Mouse (Mus musculus) spleen, postnatal 10 days (tissue): ENCODE data around the gene Bcl2a1b.
"Not testable (repeated sequence)": the region's sequence is repeated elsewhere in the genome, so short reads cannot be mapped to it uniquely, and the experiment has no call there.

Experiments used
- DNase-seq, 2 experiments: peaks; one replicate each; pipeline ENCODE4 v3.0.0; 2021 to 2022; ENCODE audit warnings: low spot score in 2 of 2

Gene Bcl2a1b

DNA sequence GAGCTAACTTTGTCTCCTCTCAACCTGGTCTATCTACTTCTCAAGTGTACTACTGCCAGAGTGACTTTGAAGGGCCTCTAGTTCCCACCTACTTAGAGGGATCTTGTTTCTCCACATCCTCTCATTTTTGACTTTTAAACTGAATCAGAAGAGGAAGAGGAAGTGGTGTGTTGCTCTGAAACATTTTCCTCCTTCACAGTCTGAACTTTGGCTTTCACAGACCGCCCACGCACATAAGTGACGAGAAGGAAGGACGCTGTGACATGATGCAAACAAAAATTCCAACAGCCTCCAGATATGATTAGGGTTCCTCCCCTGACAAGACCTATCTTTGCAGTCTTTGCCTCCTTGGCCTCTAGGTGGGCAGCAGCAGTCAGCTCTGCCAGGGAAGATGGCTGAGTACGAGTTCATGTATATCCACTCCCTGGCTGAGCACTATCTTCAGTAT lies at the start of gene Bcl2a1b, which contains the start of gene Gm29094:
TSS of gene Bcl2a1b (plus strand) at position 241 of the 448 bp plus-strand sequence.
TSS of gene Gm29094 (plus strand) at position 411 of the 448 bp plus-strand sequence.
- DNase-seq = peak in 1 of 2 experiments; percentile 50

DNA sequence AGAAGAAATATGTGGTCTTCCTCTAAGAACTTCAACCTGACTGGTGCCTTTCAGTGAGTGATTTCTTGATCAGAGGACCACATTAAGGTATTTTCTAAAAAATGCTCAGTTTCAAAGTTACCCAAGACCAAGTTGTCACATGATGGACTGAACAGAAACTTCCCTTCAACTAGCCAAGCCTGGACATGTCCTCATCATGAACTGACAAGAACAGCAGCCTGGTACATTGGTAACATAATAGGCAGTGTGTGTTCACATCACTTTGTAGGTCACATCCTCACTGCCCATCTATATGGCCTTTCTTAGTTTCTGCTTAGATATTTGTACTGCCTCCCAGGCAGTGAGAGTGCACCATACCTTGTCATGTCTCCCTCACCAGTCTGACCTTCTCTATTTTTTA lies 26.5 kb upstream of the Bcl2a1b start:
- DNase-seq = not testable (repeated sequence)

DNA sequence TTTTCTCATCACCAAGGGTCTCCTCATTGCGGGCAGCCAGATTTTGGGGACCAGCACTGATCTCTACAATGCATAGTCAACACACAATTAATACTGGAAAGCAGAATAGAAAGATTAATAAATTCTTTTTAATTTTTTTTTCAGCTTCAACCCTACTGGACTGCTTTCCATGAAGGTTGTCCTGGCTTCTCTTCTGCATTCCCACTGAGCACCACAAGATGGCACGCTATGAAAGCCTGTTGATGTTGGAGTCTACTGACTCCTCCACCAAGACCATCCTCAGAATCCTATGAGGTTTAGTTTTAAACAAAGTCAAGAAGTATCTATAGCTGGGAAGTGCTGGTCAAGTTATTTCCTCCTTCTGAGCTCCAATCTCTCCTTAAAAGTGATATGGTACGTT lies 20.2 kb upstream of the Bcl2a1b start:
- DNase-seq = peak; percentile 54 to 81

DNA sequence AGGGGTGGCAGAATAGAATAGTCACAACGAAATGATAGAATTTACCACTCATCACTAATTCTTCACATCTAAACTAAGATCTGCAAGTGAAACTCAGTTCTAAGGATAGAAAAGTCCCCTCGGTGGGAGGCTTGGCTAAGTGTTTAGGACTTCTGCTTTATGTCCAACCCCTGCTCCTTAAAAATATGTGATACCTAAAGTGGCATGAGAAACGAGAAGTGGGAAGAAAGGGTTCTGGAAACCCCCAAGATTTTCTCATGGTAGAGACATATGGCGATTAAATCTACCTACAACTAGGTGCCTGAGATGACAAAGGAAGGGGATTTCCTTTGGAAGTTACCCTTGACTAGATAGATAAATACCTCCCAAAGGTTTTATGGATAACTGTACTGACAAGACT lies 19.5 kb upstream of the Bcl2a1b start:
- DNase-seq = not testable (repeated sequence)

DNA sequence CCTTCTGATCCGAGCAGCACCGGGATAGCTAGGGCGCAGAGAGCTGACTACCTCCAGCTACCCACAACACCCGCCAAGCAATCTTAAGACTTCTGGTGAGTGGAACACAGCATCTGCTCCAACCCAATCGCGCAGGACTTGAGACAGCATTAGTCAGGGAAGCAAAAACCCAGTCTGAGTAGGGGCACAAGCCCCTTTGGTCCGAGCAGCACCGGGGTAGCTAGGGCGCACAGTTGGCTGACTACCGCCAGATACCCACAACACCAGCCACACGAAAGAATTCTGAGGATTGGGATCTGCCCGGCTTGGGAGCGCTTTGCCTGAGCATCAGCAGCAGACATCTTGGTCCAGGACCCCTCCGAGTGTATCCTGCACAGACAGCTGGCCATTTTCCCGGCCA lies 12.0 kb upstream of the Bcl2a1b start:
- not testable (repeated sequence) for DNase-seq

DNA sequence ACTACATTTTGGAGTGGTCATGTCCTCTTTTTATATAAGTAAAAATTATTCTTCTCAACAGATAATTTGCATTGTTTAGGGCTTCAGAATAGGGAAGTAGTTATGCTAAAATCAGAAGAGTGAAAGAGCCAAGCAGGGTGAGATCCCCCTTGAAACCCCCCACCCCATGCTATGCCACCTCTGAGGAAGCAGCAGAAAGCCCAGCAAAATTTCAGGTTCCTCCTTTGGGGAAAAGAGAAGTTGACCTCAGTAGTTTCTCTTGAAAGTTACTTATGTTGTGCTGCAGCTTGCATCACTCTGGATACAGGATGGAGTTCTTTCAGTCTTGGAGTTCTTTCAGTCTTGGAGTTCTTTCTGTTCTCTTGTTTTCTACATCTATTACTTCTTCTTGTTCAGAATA lies 3.5 kb upstream of the Bcl2a1b start:
- DNase-seq = not testable (repeated sequence)

DNA sequence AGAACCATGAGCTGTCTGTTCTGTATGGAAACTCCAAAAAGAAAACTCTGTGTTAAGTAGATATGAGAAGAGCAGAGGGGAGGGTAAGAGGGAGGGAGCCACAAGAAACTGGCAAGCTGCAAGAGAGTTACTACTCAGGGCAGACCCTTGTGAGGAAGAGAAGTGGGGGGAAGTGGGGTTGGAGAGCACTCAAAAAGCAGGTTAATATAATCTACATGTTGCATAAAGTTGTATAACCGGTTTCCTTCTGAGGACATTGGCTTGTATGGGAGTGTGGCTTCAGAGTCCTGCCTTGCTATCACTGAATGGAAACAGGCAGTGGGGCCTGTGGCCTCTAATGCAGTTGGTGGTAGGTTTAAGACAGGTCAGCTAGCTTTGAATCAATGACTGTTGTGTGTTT lies 1.5 kb upstream of the Bcl2a1b start:
- DNase-seq = not testable (repeated sequence)

DNA sequence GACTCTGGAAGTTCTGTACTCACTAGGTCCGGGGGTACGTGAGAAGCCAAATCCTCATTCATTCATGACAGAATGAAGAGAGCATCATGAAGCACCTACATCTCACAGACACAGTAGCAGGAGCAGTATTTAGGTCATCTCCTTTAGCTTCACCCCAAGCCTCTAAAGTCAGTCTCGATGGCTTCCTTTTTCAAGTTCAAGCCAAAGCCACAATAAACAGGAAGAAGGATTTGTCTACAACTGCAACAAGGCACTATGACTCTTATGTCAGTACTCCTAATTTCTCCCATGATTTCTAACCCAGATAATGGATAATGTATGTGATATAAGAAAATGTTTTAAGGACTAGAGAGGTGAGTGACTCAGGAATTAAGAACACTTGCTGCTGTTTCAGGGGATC lies 660 bp upstream of the Bcl2a1b start:
- not testable (repeated sequence) for DNase-seq

DNA sequence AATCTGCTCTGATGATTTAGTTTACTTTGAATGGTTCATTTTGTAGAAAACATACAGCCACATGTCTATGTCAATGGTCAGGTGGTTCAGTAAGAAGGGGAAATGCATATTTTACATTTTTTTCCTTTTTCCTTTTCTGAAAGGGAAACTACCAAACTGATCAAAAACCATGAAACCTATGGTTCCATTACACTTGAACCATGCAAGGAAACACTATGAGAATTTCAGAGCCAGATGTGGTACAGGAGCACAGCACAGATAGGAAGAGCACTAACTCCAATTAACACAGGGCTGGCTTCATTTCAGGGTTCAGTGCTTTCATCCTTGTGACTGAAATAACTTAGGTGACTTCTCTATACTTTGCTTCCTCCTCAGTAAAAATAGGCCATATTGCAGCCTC lies 3.2 kb downstream of the Bcl2a1b start:
- DNase-seq = not testable (repeated sequence)

DNA sequence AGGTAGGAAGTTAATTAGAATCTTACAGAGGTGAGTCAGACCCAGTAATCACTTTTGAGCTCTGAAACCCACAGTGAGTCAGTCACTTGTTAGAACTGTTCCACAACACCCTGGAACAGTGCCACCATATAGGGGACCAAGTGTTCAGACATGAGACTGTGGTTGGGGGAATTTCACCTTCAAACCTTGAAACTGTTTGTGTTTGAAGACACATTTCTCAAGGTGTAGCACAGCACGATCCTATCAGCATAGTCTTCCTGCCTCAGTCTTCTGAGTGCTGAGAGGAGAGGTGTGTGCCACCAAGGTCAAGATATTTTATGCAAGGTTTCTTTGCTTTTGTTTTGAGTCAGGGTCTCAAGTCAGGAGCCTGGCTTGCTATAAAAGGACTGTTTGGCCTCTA lies 9.9 kb downstream of the Bcl2a1b start:
- not testable (repeated sequence) for DNase-seq

DNA sequence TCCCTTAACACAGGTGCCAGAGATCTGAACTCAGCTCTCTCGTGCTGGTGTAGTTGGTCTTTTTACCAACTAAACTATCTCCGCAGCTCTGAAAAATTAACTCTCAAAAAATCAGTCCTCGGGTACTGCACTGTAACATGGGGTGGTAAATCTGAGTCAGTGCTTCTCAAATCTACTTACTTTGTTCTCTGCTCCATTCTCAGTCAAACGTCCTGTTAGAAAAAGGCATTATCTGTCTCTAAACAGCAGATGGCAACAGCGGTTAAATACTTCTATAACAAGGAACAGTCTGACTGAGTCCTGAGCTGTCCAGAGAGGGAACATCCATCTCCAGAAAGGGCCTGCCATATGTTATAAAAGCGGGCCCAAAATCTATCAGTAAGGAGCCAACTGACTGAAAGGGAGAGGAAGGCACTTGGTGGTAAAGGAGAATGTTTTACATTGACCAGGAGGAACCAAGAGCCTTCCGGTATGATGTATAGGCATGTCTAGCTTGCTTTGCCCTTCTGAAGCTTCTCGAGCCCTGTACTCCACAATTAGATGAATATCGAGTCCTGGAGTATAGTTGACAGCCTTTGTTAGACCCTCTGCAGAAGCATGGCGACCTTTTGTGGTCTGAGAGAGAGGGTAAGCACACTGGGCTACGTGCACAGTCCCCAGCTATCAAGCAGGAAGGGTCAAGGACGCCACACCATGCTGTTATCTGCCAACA lies 11.5 kb downstream of the Bcl2a1b start, which contains the start of gene Mthfs:
TSS of gene Mthfs (plus strand) at position 324 of the 712 bp plus-strand sequence.
- not testable (repeated sequence) for DNase-seq

DNA sequence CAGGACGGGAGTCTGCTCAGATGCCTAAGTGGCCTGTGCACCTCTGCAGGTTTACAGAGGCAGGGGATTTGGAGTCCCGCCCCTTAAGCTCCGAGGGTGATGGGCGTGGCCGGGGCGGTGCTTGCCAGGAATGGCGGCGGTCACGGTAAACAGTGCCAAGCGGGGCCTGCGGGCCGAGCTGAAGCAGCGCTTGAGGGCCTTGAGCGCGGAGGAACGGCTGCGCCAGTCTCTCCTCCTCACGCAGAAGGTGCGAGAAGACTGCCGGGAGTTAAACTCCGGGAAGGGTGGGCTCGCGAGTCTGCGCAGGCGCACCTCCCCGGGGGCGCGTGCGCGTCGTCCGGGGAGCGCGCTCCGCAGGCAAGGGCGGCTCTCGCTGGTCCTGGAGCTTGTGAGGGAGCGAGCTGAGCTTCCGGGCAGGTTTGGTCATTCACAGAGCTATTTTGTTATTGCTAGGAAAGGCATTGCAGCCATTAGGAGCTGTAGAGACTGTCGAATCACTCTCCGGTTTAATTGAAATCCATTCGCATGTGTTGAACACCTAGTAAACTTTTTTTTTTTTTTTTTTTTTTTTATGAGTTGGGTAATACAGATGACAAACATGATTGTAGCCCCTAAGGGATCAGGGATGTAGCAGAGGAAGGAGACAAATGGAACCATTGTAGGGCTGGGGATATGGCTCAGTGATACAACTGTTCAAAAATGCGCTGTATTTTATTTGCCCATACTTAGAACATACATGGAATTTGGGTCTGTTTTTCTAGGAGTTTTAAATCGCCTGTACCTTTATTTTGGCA lies 12.3 kb downstream of the Bcl2a1b start:
- DNase-seq = peak; percentile 69 to 92

DNA sequence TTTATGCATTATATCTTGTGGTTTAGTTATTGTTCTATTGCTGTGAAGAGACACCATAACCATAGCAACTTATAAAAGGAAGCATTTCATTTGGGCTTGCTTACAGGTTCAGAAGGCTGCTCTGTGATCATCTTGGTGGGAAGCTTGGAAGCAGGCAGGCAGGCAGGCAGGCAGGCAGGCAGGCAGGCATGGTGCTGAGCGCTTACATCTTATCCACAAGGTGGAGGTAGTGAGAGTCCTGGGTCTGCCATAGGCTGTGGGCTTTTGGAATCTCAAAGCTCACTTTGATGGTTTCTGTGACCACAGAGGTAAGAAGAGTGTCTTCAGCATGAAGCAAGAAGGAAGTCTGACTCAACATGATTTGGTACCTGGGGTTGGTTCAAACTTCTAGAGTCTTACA lies 13.4 kb downstream of the Bcl2a1b start:
- peak in 1 of 2 experiments; percentile 56 for DNase-seq

DNA sequence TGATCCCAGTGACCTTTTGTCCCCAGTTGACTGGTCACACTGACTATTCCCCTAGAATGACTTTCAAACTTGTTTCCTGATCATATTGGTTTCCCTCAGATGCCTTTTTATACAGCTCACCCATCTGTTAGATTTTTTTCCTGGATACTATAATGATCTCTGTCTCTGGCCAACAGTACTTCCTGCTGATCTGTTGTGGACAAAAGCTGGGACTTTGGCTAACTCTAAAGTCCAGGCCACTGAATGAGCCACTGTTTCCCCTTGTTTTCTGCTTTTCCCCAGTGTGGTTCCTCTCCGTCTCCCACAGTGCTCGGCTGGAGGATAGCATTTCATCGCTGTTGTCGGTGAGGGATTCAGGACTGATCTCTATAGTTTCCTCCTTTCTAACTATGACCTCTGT lies 19.2 kb downstream of the Bcl2a1b start:
- DNase-seq = not testable (repeated sequence)

DNA sequence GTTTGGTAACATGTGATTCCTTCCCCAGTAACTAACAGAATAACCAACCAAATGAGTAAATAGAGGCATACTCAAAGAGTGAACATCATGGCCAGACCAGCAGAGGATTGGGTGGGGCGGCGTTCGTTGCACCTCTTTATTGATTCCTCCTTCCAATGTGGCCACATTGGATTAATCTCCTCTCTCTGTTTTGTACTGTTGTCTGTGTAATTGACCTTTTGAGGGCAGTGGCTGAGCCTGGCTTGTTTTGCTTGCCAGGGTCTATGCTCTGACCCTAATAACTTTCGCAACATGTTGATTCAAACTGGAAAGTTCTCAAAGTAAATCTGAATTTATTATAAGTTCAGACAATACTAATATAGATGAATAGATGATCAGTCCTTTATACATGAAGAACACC lies 20.7 kb downstream of the Bcl2a1b start:
- DNase-seq = not testable (repeated sequence)

DNA sequence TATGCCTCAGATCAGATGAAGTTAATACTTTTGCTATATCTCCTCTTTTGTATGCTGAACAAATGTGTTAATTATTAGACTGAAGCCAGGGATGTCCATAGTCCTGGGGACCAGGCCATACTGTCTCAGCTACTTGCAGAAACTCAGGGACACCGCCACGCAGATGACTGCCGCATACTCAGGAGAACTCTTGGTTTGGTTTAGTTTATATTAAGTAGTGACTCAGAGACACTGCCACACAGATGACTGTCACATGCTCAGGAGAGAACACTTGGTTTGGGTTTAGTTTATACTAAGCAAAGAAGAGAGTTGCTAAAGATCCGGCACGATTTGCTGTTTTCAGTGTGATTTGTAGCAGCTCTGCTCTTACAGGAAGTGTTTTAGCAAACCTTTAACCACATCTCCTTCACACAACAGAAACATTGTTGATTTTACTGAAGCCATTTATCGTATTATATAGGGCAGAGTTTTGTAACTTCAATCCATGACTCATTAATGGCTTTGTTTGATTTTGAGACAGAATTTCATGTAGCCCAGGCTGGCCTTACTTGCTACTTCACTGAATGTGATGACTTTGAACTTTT lies 21.8 kb downstream of the Bcl2a1b start:
- DNase-seq = not testable (repeated sequence)

DNA sequence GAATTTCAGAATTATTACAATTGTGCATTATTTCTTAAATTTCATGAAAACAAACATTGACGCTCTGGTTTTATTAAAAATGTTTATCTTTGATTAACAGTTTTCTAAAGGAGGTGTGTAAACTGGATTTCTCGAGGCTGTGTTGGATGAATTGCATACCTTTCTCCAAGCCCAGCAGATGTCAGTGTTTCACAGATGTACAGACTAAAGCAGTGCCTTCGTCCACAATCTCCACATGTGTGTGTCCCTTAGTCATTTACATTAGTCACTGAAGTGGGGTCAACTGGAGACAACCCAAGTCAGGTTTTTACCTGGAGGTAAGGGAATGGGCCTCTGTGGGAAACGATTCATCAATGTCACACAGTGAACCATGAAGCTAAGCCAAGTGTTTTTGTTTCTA lies 27.1 kb downstream of the Bcl2a1b start:
- DNase-seq = no peak

DNA sequence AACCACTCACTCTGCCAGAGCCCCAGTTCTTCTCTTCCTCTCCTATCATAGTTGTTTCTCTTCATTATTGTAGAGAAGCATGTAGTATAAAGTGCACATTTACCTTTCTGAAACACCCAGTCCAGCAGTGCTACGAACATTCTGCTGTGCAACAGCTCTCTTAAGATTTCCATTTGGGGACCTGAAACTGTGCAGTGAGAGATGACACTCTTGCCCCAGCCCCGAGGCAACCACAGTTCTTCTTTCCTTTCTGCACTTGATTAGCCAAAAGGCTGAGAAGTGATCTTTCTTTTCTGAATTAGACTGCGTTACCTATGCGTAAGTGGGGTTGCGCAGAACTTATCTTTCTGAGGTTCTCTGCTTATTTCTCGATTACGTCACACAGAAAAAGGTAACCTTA lies 29.1 kb downstream of the Bcl2a1b start:
- peak in 1 of 2 experiments; percentile 39 for DNase-seq

DNA sequence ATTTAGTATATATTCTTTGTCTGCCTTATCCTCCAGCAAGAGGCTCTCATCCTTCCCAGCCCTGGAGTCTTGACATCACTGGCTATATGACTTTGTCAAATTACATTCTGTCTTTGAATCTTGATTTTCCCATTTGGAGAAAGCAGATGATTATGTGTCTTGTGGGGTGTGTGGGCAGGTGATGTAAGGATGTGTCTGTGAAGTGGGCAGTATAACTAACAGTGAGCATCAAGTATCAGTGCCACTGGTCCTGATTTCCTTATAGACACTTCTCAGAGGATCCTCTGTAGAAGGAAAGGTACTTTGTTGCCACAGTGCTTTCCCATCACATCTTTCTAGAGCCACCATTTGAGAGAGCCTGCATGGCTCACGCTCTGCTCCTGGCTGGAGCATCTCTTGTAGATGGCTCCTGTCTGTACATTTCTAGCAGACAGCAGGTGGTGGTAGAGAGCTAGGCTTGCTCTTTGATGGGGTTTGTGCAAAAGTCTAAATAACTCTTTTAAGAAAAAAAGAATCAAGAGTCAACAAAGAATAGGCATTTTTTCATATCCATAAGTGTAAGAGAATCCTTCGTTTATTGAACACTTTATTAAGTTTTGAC lies 32.0 kb downstream of the Bcl2a1b start:
- peak in 1 of 2 experiments; percentile 45 for DNase-seq

DNA sequence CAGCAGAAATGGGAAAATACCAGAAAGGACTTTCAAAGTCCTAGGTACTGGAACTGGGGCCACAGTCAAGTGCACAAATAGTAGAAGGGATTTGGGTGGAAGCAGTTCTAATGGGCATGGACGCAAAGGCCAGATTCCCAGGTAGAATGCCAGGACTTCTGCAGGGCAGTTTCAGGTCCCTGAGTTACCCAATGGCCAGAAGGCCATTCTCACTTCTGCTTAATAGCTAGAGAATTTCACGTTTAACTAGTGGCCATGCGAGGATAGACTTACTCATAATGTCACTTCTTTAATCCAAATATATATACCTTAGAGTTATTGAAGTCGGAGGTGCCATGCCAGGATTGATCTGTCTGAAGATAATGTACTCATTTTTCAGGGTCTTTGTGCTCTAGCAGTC lies 38.1 kb downstream of the Bcl2a1b start:
- not testable (repeated sequence) for DNase-seq

DNA sequence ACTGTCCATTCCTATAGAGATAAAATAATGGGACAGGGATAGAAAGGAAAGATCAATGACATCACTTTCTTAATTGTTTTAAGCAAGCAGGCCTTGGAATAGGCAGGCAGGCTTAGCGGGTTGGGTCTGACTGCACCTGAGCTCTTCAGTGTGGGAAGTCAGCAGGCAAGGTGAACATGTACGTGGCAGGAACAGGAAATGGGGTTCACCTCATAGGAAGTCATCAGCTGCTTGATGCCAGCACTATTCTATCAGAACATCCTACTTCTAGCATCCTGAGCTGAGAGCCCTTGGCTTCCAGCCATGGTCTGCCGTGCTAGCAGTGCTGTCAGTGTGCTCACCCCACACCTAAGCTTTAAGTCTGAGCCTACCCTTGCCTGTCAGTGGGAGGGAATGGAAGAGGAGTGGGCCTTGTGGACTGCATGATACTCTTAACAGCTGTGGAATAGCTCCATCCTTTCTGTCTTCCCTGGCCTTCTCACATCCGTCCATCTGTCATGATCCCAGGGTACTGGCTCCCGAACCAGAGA lies 40.0 kb downstream of the Bcl2a1b start:
- not testable (repeated sequence) for DNase-seq
